Mouse (Mus musculus): ENCODE results near the gene Tectb. TPM values are rescaled to one million over a fixed set of nuclear protein-coding genes. Genes with fewer than 3 reads are reported as not detected.

Tectb gene
- not detected in 2 replicates for polyA plus RNA-seq (2012; rRNA removed)

DNA sequence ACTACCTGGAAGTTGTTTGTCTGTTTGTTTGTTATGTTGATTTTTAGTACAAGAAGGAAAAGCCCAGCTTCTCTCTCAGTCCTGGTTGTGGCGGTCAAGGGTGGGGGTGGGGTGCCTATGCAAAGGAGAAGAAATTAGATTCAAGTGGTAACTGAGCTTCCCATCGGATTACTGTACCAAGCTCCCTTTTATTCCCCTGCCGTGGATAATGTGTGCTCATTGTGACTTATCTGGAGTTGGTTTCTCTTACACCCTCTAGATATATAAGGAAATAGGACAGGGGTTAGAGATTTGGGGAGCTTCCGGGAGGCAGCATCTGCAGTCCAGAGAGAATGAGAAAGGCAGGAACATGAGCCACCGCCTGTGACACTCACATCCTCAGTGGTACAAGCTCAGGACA is at the start of gene Tectb:
Gene Tectb, plus strand, starts transcription at position 301 of the 400 bp plus-strand sequence.
- 82% methylated on average over 5 of the region's 5 CpGs for WGBS

GRCm38 (mm10) chr19:55131747-55132146 is 48.8 kb upstream of the Tectb start:
- no peak for TF ChIP-seq CTCF (IDR thresholded peaks at IDR 0.05; ENCODE audit: extremely low read depth, insufficient read length, insufficient replicate concordance, low read depth, low read length)
- no peak for TF ChIP-seq POLR2A (IDR thresholded peaks at IDR 0.05; ENCODE audit: low read depth, low read length)
- H3K27me3 ChIP-seq (ENCODE audit: control insufficient read depth, insufficient read depth, low read length) = no peaks in the 10 kb centered on the region
- 33% methylated on average over 1 of the region's 1 CpGs for WGBS
- no peaks in the 10 kb centered on the region for H3K36me3 ChIP-seq (ENCODE audit: control insufficient read depth, insufficient read depth, low read length)
- no peak overlapping the region for H3K4me3 ChIP-seq (ENCODE audit: low read depth, low read length)
- no peak overlapping the region for H3K27ac ChIP-seq (ENCODE audit: insufficient read depth, low read depth, low read length)
- peaks cover 21% of the 10 kb centered on the region for H3K4me1 ChIP-seq (ENCODE audit: control insufficient read depth, insufficient read depth, insufficient read length, low read length)

More for the DNA sequence above, at the start of gene Tectb:
- no peaks in the 10 kb centered on the region for H3K4me1 ChIP-seq (ENCODE audit: control insufficient read depth, insufficient read depth, insufficient read length, low read length)
- no peaks in the 10 kb centered on the region for H3K36me3 ChIP-seq (ENCODE audit: control insufficient read depth, insufficient read depth, low read length)
- TF ChIP-seq POLR2A (IDR thresholded peaks at IDR 0.05; ENCODE audit: low read depth, low read length) = no peak
- TF ChIP-seq CTCF (IDR thresholded peaks at IDR 0.05; ENCODE audit: extremely low read depth, insufficient read length, insufficient replicate concordance, low read depth, low read length) = no peak
- H3K4me3 ChIP-seq (ENCODE audit: low read depth, low read length) = no peak within 1 kb of the TSS
- H3K27ac ChIP-seq (ENCODE audit: insufficient read depth, low read depth, low read length) = no peak within 1 kb of the TSS
- no peaks in the 10 kb centered on the region for H3K27me3 ChIP-seq (ENCODE audit: control insufficient read depth, insufficient read depth, low read length)

GRCm38 (mm10) chr19:55132476-55132875 is 48.1 kb upstream of the Tectb start:
- WGBS = 69% methylated on average over 3 of the region's 3 CpGs
- H3K27ac ChIP-seq (ENCODE audit: insufficient read depth, low read depth, low read length) = no peak overlapping the region

DNA sequence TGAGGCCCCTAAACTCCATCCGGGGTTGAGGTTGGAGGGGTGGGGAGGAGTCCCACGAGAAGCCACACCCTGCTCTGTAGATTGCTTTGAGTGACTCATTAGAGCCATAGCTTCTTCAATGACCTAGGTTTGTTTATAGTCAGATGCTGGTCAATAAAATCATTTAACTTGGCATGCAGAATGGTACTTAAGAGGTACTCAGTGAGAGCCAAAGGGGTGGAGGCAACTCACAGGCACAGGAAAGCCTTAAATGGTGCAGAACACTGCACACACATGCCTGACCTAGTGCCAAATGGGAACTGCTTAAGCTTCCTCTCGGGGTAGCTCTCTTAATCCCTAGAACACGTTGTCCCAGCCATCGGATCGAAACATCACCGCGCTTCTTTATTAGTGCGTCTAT is 46.0 kb upstream of the Tectb start:
- H3K27me3 ChIP-seq (ENCODE audit: control insufficient read depth, insufficient read depth, low read length) = no peaks in the 10 kb centered on the region
- 15% methylated on average over 9 of the region's 9 CpGs for WGBS
- peaks cover 41% of the 10 kb centered on the region for H3K4me1 ChIP-seq (ENCODE audit: control insufficient read depth, insufficient read depth, insufficient read length, low read length)
- TF ChIP-seq CTCF (IDR thresholded peaks at IDR 0.05; ENCODE audit: extremely low read depth, insufficient read length, insufficient replicate concordance, low read depth, low read length) (no peak), POLR2A (IDR thresholded peaks at IDR 0.05; ENCODE audit: low read depth, low read length) (no peak)
- no peaks in the 10 kb centered on the region for H3K36me3 ChIP-seq (ENCODE audit: control insufficient read depth, insufficient read depth, low read length)
- peak overlapping the region; percentile 35; the same call in 1 of the 2 replicates for H3K27ac ChIP-seq (ENCODE audit: insufficient read depth, low read depth, low read length)
- no peak overlapping the region for H3K4me3 ChIP-seq (ENCODE audit: low read depth, low read length)

More at GRCm38 (mm10) chr19:55132476-55132875, 48.1 kb upstream of the Tectb start:
- Histone ChIP-seq H3K4me3 (ENCODE audit: low read depth, low read length) (no peak overlapping the region), H3K4me1 (ENCODE audit: control insufficient read depth, insufficient read depth, insufficient read length, low read length) (peaks cover 26% of the 10 kb centered on the region), H3K27me3 (ENCODE audit: control insufficient read depth, insufficient read depth, low read length) (no peaks in the 10 kb centered on the region), H3K36me3 (ENCODE audit: control insufficient read depth, insufficient read depth, low read length) (no peaks in the 10 kb centered on the region)
- TF ChIP-seq POLR2A (IDR thresholded peaks at IDR 0.05; ENCODE audit: low read depth, low read length) (no peak), CTCF (IDR thresholded peaks at IDR 0.05; ENCODE audit: extremely low read depth, insufficient read length, insufficient replicate concordance, low read depth, low read length) (no peak)

- 74% methylated on average over 3 of the region's 3 CpGs for WGBS
- TF ChIP-seq POLR2A (IDR thresholded peaks at IDR 0.05; ENCODE audit: low read depth, low read length) = no peak
- TF ChIP-seq CTCF (IDR thresholded peaks at IDR 0.05; ENCODE audit: extremely low read depth, insufficient read length, insufficient replicate concordance, low read depth, low read length) = no peak
- Histone ChIP-seq H3K4me1 (ENCODE audit: control insufficient read depth, insufficient read depth, insufficient read length, low read length) (peaks cover 41% of the 10 kb centered on the region), H3K27ac (ENCODE audit: insufficient read depth, low read depth, low read length) (peak overlapping the region; percentile 5; the same call in 1 of the 2 replicates), H3K36me3 (ENCODE audit: control insufficient read depth, insufficient read depth, low read length) (no peaks in the 10 kb centered on the region), H3K4me3 (ENCODE audit: low read depth, low read length) (no peak overlapping the region), H3K27me3 (ENCODE audit: control insufficient read depth, insufficient read depth, low read length) (no peaks in the 10 kb centered on the region)
Measured at GRCm38 (mm10) chr19:55135918-55136317, 44.6 kb upstream of the Tectb start.

GRCm38 (mm10) chr19:55136693-55137427 is 43.7 kb upstream of the Tectb start:
- no peaks in the 10 kb centered on the region for H3K27me3 ChIP-seq (ENCODE audit: control insufficient read depth, insufficient read depth, low read length)
- no peaks in the 10 kb centered on the region for H3K36me3 ChIP-seq (ENCODE audit: control insufficient read depth, insufficient read depth, low read length)
- H3K4me3 ChIP-seq (ENCODE audit: low read depth, low read length) = no peak overlapping the region
- peaks cover 40% of the 10 kb centered on the region for H3K4me1 ChIP-seq (ENCODE audit: control insufficient read depth, insufficient read depth, insufficient read length, low read length)
- peak overlapping the region; percentile 80 for H3K27ac ChIP-seq (ENCODE audit: insufficient read depth, low read depth, low read length)
- TF ChIP-seq POLR2A (IDR thresholded peaks at IDR 0.05; ENCODE audit: low read depth, low read length) = no peak
- no peak for TF ChIP-seq CTCF (IDR thresholded peaks at IDR 0.05; ENCODE audit: extremely low read depth, insufficient read length, insufficient replicate concordance, low read depth, low read length)
- WGBS = 12% methylated on average over 4 of the region's 4 CpGs

DNA sequence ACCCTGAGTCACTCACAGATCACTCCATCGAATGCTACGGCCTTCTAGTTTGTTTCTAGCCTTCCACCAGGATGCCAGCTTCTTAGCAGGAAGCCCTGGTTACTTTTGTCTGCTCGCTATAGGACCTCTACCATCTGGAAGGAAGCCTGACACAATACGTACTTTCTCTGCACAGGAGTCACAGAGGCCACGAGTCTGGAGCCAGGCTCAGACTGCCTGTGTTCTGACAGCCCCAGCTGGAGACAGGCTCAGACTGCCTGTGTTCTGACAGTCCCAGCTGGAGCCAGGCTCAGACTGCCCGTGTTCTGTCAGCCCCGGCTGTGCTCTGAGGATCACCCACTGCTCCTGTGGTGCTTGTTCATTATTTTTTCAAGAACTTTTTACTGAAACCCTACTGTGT is 42.6 kb upstream of the Tectb start:
- H3K36me3 ChIP-seq (ENCODE audit: control insufficient read depth, insufficient read depth, low read length) = no peaks in the 10 kb centered on the region
- 62% methylated on average over 7 of the region's 7 CpGs for WGBS

More for the DNA sequence above, 42.6 kb upstream of the Tectb start:
- TF ChIP-seq POLR2A (IDR thresholded peaks at IDR 0.05; ENCODE audit: low read depth, low read length) (no peak), CTCF (IDR thresholded peaks at IDR 0.05; ENCODE audit: extremely low read depth, insufficient read length, insufficient replicate concordance, low read depth, low read length) (no peak)
- Histone ChIP-seq H3K27ac (ENCODE audit: insufficient read depth, low read depth, low read length) (peak overlapping the region; percentile 80; the same call in 1 of the 2 replicates), H3K4me1 (ENCODE audit: control insufficient read depth, insufficient read depth, insufficient read length, low read length) (peaks cover 37% of the 10 kb centered on the region), H3K27me3 (ENCODE audit: control insufficient read depth, insufficient read depth, low read length) (no peaks in the 10 kb centered on the region), H3K4me3 (ENCODE audit: low read depth, low read length) (no peak overlapping the region)

Measured in small intestine, adult 2 months (tissue).